Mouse (Mus musculus) midbrain, embryonic 15.5 days (tissue): Measurements from ENCODE around the gene Hnrnpl. TPM values are rescaled to one million over a fixed set of nuclear protein-coding genes. Genes with fewer than 3 reads are reported as not detected.
A peak's percentile ranks its signal among the peaks of the same experiment; 100 is the strongest.

Experiments used
- ATAC-seq: fragments of 200-750 bp; cut with Nextera tagmentation; replicated peaks from 2 replicates; pipeline ENCODE4 v1.8.0; 2017; ENCODE audit warnings: moderate TSS enrichment
- H3K27ac ChIP-seq: fragments of 300-500 bp; sonication (generic); 2 replicates; pipeline ENCODE4 v1.5.1; 2015; ENCODE audit warnings: mild to moderate bottlenecking, inconsistent platforms
- H3K27me3 ChIP-seq: fragments of 300-500 bp; sonication (generic); replicated peaks from 2 replicates; pipeline ENCODE4 v1.6.1; 2015; ENCODE audit warnings: inconsistent platforms
- H3K36me3 ChIP-seq: fragments of 300-500 bp; sonication (generic); replicated peaks from 2 replicates; pipeline ENCODE4 v1.6.1; 2015; ENCODE audit warnings: inconsistent platforms
- H3K4me1 ChIP-seq: fragments of 300-500 bp; sonication (generic); 2 replicates; pipeline ENCODE4 v1.6.1; 2015; ENCODE audit warnings: inconsistent platforms
- H3K4me2 ChIP-seq: fragments of 300-500 bp; sonication (generic); 2 replicates; pipeline ENCODE4 v1.6.1; 2015; ENCODE audit warnings: inconsistent platforms, mild to moderate bottlenecking, moderate library complexity
- H3K4me3 ChIP-seq: fragments of 300-500 bp; sonication (generic); 2 replicates; pipeline ENCODE4 v1.5.1; 2015; ENCODE audit warnings: mild to moderate bottlenecking, inconsistent platforms
- H3K9ac ChIP-seq: fragments of 300-500 bp; sonication (generic); 2 replicates; pipeline ENCODE4 v1.6.1; 2015; ENCODE audit warnings: mild to moderate bottlenecking, inconsistent platforms
- H3K9me3 ChIP-seq: fragments of 300-500 bp; sonication (generic); 2 replicates; pipeline ENCODE4 v1.6.1; 2016; ENCODE audit warnings: inconsistent platforms
- WGBS: fragments of 180-500 bp; shearing (Covaris S2); methylation state at CpG from one replicate; pipeline ENCODE4 v1.1.7; 2015; ENCODE audit warnings: mixed read lengths; 5-methylcytosine and 5-hydroxymethylcytosine counted together
- polyA plus RNA-seq: library from polyadenylated mRNA; unstranded; fragments of >200 nt; fragmentation: Nextera tagmentation; extraction: Ambion mirVana; gene quantifications from 2 replicates; pipeline ENCODE4 v1.2.1, GENCODE M21; 2015

The Hnrnpl gene
- 175 and 176 TPM in 2 replicates for polyA plus RNA-seq

GRCm38 (mm10) chr7:28808221-28808941 is at the start of gene Hnrnpl:
Gene Hnrnpl, plus strand, starts transcription at chr7:28808541.
- Histone ChIP-seq H3K4me3 (peak within 1 kb of the TSS; percentile 75), H3K27ac (peak within 1 kb of the TSS; percentile 99), H3K36me3 (peaks cover 2% of the 10 kb centered on the region), H3K4me2 (peak within 1 kb of the TSS; percentile 98), H3K9me3 (no peaks in the 10 kb centered on the region), H3K4me1 (peaks cover 32% of the 10 kb centered on the region), H3K9ac (peak within 1 kb of the TSS; percentile 82), H3K27me3 (no peaks in the 10 kb centered on the region)
- ATAC-seq, result peak; percentile 0; the same call in 1 of the 2 replicates
- WGBS, result 1% methylated on average over 35 of the region's 35 CpGs

- Histone ChIP-seq H3K27me3 (no peaks in the 10 kb centered on the region; the same call in 1 of the 2 replicates), H3K9ac (no peak overlapping the region), H3K9me3 (no peaks in the 10 kb centered on the region), H3K27ac (no peak overlapping the region), H3K4me2 (no peak overlapping the region), H3K4me1 (peaks cover 6% of the 10 kb centered on the region; the same call in 1 of the 2 replicates), H3K36me3 (peaks cover 25% of the 10 kb centered on the region), H3K4me3 (no peak overlapping the region)
- 78% methylated on average over 13 of the region's 13 CpGs for WGBS
- ATAC-seq, result no peak
Measured at GRCm38 (mm10) chr7:28758623-28759022, 49.7 kb upstream of the Hnrnpl start.

GRCm38 (mm10) chr7:28761907-28762306 is 46.4 kb upstream of the Hnrnpl start:
- Histone ChIP-seq H3K36me3 (peaks cover 25% of the 10 kb centered on the region), H3K4me1 (peaks cover 16% of the 10 kb centered on the region), H3K27me3 (no peaks in the 10 kb centered on the region; the same call in 1 of the 2 replicates), H3K9ac (no peak overlapping the region), H3K9me3 (no peaks in the 10 kb centered on the region), H3K27ac (no peak overlapping the region), H3K4me3 (no peak overlapping the region), H3K4me2 (no peak overlapping the region)
- ATAC-seq, result no peak
- 91% methylated on average over 9 of the region's 9 CpGs for WGBS

- H3K27ac ChIP-seq, result no peak overlapping the region
- H3K9ac ChIP-seq, result no peak overlapping the region
- 79% methylated on average over 6 of the region's 6 CpGs for WGBS
- peaks cover 14% of the 10 kb centered on the region; the same call in 1 of the 2 replicates for H3K36me3 ChIP-seq
- no peaks in the 10 kb centered on the region for H3K27me3 ChIP-seq
- peak overlapping the region; percentile 64 for H3K4me2 ChIP-seq
- H3K4me3 ChIP-seq, result peak overlapping the region; percentile 81
- no peak for ATAC-seq
- H3K4me1 ChIP-seq, result peaks cover 31% of the 10 kb centered on the region
- H3K9me3 ChIP-seq, result no peaks in the 10 kb centered on the region
Measured at GRCm38 (mm10) chr7:28765211-28765610, 43.1 kb upstream of the Hnrnpl start.

- Histone ChIP-seq H3K9ac (peak within 1 kb of the TSS; percentile 71), H3K4me1 (peaks cover 31% of the 10 kb centered on the region), H3K9me3 (no peaks in the 10 kb centered on the region), H3K27me3 (no peaks in the 10 kb centered on the region), H3K27ac (peak within 1 kb of the TSS; percentile 60; the same call in 1 of the 2 replicates), H3K36me3 (0 out of 2 replicates have a peak, but pooled peaks cover 7% of the 10 kb centered on the region), H3K4me3 (peak within 1 kb of the TSS; percentile 81), H3K4me2 (peak within 1 kb of the TSS; percentile 75)
- 0% methylated on average over 45 of the region's 45 CpGs for WGBS
- peak; percentile 99 for ATAC-seq
Measured at GRCm38 (mm10) chr7:28766173-28766879, 42.0 kb upstream of the Hnrnpl start, which contains the start of gene Sirt2. Gene Sirt2, plus strand, starts transcription at chr7:28766735.

GRCm38 (mm10) chr7:28766910-28767309 is 41.4 kb upstream of the Hnrnpl start:
- Histone ChIP-seq H3K4me1 (peaks cover 31% of the 10 kb centered on the region), H3K27ac (no peak overlapping the region), H3K9ac (peak overlapping the region; percentile 66), H3K4me2 (peak overlapping the region; percentile 75), H3K36me3 (0 out of 2 replicates have a peak, but pooled peaks cover 1% of the 10 kb centered on the region), H3K9me3 (no peaks in the 10 kb centered on the region), H3K4me3 (peak overlapping the region; percentile 81), H3K27me3 (no peaks in the 10 kb centered on the region)
- WGBS, result 1% methylated on average over 14 of the region's 14 CpGs
- ATAC-seq, result peak; percentile 30; the same call in 1 of the 2 replicates

GRCm38 (mm10) chr7:28767462-28767965 is 40.8 kb upstream of the Hnrnpl start, which contains the start of gene Nfkbib:
Gene Nfkbib, minus strand, starts transcription at chr7:28767512.
- Histone ChIP-seq H3K36me3 (no peaks in the 10 kb centered on the region), H3K4me2 (peak within 1 kb of the TSS; percentile 75), H3K4me3 (peak within 1 kb of the TSS; percentile 81), H3K27ac (no peak within 1 kb of the TSS), H3K4me1 (peaks cover 31% of the 10 kb centered on the region), H3K9me3 (no peaks in the 10 kb centered on the region), H3K9ac (peak within 1 kb of the TSS; percentile 66), H3K27me3 (no peaks in the 10 kb centered on the region)
- WGBS, result 65% methylated on average over 7 of the region's 7 CpGs
- ATAC-seq, result no peak

GRCm38 (mm10) chr7:28769414-28769958 is 38.9 kb upstream of the Hnrnpl start:
- Histone ChIP-seq H3K27ac (no peak overlapping the region), H3K27me3 (no peaks in the 10 kb centered on the region), H3K36me3 (no peaks in the 10 kb centered on the region), H3K9ac (no peak overlapping the region), H3K4me3 (no peak overlapping the region), H3K9me3 (no peaks in the 10 kb centered on the region), H3K4me1 (peaks cover 31% of the 10 kb centered on the region), H3K4me2 (no peak overlapping the region)
- ATAC-seq, result no peak
- 86% methylated on average over 9 of the region's 9 CpGs for WGBS

GRCm38 (mm10) chr7:28770309-28770708 is 38.0 kb upstream of the Hnrnpl start:
- WGBS, result 90% methylated on average over 3 of the region's 3 CpGs
- H3K9ac ChIP-seq, result no peak overlapping the region
- no peaks in the 10 kb centered on the region for H3K36me3 ChIP-seq
- ATAC-seq, result no peak
- H3K4me3 ChIP-seq, result no peak overlapping the region
- no peaks in the 10 kb centered on the region for H3K9me3 ChIP-seq
- H3K27ac ChIP-seq, result no peak overlapping the region
- H3K27me3 ChIP-seq, result no peaks in the 10 kb centered on the region
- H3K4me2 ChIP-seq, result no peak overlapping the region
- peaks cover 23% of the 10 kb centered on the region for H3K4me1 ChIP-seq

- ATAC-seq, result no peak
- no peaks in the 10 kb centered on the region for H3K36me3 ChIP-seq
- no peak overlapping the region for H3K9ac ChIP-seq
- peaks cover 16% of the 10 kb centered on the region for H3K4me1 ChIP-seq
- H3K4me2 ChIP-seq, result no peak overlapping the region
- WGBS, result 89% methylated on average over 11 of the region's 11 CpGs
- H3K27me3 ChIP-seq, result no peaks in the 10 kb centered on the region
- H3K4me3 ChIP-seq, result no peak overlapping the region
- H3K9me3 ChIP-seq, result no peaks in the 10 kb centered on the region
- H3K27ac ChIP-seq, result no peak overlapping the region
Measured at GRCm38 (mm10) chr7:28771867-28772266, 36.5 kb upstream of the Hnrnpl start.

- Histone ChIP-seq H3K9me3 (no peaks in the 10 kb centered on the region), H3K36me3 (peaks cover 4% of the 10 kb centered on the region; the same call in 1 of the 2 replicates), H3K4me1 (peaks cover 3% of the 10 kb centered on the region), H3K4me3 (no peak overlapping the region), H3K27ac (no peak overlapping the region), H3K9ac (no peak overlapping the region), H3K27me3 (no peaks in the 10 kb centered on the region), H3K4me2 (no peak overlapping the region)
- WGBS, result 88% methylated on average over 3 of the region's 3 CpGs
- no peak for ATAC-seq
Measured at GRCm38 (mm10) chr7:28773163-28773562, 35.2 kb upstream of the Hnrnpl start.

- no peaks in the 10 kb centered on the region for H3K9me3 ChIP-seq
- H3K4me3 ChIP-seq, result no peak overlapping the region
- H3K27me3 ChIP-seq, result no peaks in the 10 kb centered on the region
- no peak for ATAC-seq
- no peak overlapping the region for H3K4me2 ChIP-seq
- H3K4me1 ChIP-seq, result no peaks in the 10 kb centered on the region
- H3K9ac ChIP-seq, result no peak overlapping the region
- peak overlapping the region; percentile 28; the same call in 1 of the 2 replicates for H3K27ac ChIP-seq
- H3K36me3 ChIP-seq, result peaks cover 4% of the 10 kb centered on the region; the same call in 1 of the 2 replicates
- 46% methylated on average over 12 of the region's 12 CpGs for WGBS
Measured at GRCm38 (mm10) chr7:28774164-28774563, 34.2 kb upstream of the Hnrnpl start.
